Mouse (Mus musculus) forebrain, embryonic 11.5 days (tissue): ENCODE results near the gene Grasp. TPM values are rescaled to one million over a fixed set of nuclear protein-coding genes. Genes with fewer than 3 reads are reported as not detected.

Experiments
- ATAC-seq: fragments of 200-750 bp; cut with Nextera tagmentation; replicated peaks from 2 replicates; pipeline ENCODE4 v1.8.0; 2017; ENCODE audit warnings: moderate TSS enrichment; ENCODE audit not compliant: low FRiP score
- DNase-seq: peaks from one replicate; pipeline ENCODE4 v3.0.0-alpha.2; 2017; ENCODE audit warnings: low spot score
- H3K27ac ChIP-seq: fragments of 300-500 bp; sonication (generic); 2 replicates; pipeline ENCODE4 v1.5.1; 2014; ENCODE audit warnings: low read depth, low read length
- H3K27me3 ChIP-seq: fragments of 300-500 bp; sonication (generic); 2 replicates; pipeline ENCODE4 v1.6.1; 2014; ENCODE audit warnings: mild to moderate bottlenecking, low read length, mixed read lengths; ENCODE audit not compliant: control insufficient read depth, insufficient read depth
- H3K36me3 ChIP-seq: fragments of 300-500 bp; sonication (generic); 2 replicates; pipeline ENCODE4 v1.6.1; 2014; ENCODE audit warnings: mild to moderate bottlenecking, low read length, moderate library complexity, mixed read lengths; ENCODE audit not compliant: control insufficient read depth, insufficient read depth
- H3K4me1 ChIP-seq: fragments of 300-500 bp; sonication (generic); replicated peaks from 2 replicates; pipeline ENCODE4 v1.6.1; 2014; ENCODE audit warnings: low read length, mixed read lengths; ENCODE audit not compliant: control insufficient read depth, insufficient read depth
- H3K4me2 ChIP-seq: fragments of 300-500 bp; sonication (generic); 2 replicates; pipeline ENCODE4 v1.6.1; 2014; ENCODE audit warnings: low read depth, mild to moderate bottlenecking, low read length, moderate library complexity, mixed read lengths; ENCODE audit not compliant: severe bottlenecking
- H3K4me3 ChIP-seq: fragments of 300-500 bp; sonication (generic); 2 replicates; pipeline ENCODE4 v1.5.1; 2014; ENCODE audit warnings: low read depth, low read length
- H3K9ac ChIP-seq: fragments of 300-500 bp; sonication (generic); 2 replicates; pipeline ENCODE4 v1.6.1; 2014; ENCODE audit warnings: low read length
- H3K9me3 ChIP-seq: fragments of 300-500 bp; sonication (generic); 2 replicates; pipeline ENCODE4 v1.6.1; 2016; ENCODE audit warnings: low read length, mixed read lengths; ENCODE audit not compliant: control insufficient read depth
- WGBS: fragments of 180-500 bp; shearing (Covaris S2); extraction: QIAGEN DNeasy Blood & Tissue Kit; methylation state at CpG from one replicate; pipeline ENCODE4 v1.1.7; 2014; 5-methylcytosine and 5-hydroxymethylcytosine counted together
- polyA plus RNA-seq: library from polyadenylated mRNA; unstranded; fragments of >200 nt; fragmentation: Nextera tagmentation; extraction: Ambion mirVana; gene quantifications from 2 replicates; pipeline ENCODE4 v1.2.1, GENCODE M21; 2014

Gene Grasp
- polyA plus RNA-seq, 1 experiment from 2014 or later: 4.6 TPM

DNA sequence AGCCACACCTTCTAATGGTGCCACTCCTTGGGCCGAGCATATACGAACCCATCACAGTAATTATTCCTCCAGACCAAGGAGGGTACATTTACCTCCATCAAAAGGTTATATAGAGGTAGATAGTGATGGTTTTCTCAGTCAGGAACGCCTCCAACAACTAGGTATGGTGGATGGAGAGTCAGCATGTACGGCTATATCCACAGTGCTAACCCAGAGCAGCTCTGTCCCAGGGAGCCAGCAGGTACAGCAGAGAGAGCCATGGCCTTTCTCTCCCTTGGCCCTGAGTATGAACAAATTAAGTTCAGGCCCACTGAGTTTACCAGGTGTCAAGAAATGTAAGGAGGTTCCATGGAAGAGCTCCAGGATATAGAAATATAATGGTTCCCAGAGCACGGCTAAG is 27.9 kb downstream of the Grasp start:
- Histone ChIP-seq H3K4me3 (no peak overlapping the region), H3K27me3 (no peaks in the 10 kb centered on the region), H3K4me1 (peaks cover 4% of the 10 kb centered on the region; the same call in 1 of the 2 replicates), H3K9ac (no peak overlapping the region), H3K9me3 (no peaks in the 10 kb centered on the region), H3K36me3 (no peaks in the 10 kb centered on the region), H3K27ac (no peak overlapping the region), H3K4me2 (no peak overlapping the region)
- WGBS: 92% methylated on average over 5 of the region's 5 CpGs
- no peak for ATAC-seq
- no peak for DNase-seq

- no peaks in the 10 kb centered on the region for H3K27me3 ChIP-seq
- no peak overlapping the region for H3K27ac ChIP-seq
- no peaks in the 10 kb centered on the region for H3K9me3 ChIP-seq
- no peak overlapping the region for H3K4me2 ChIP-seq
- 83% methylated on average over 6 of the region's 6 CpGs for WGBS
- H3K9ac ChIP-seq: no peak overlapping the region
- ATAC-seq (no peak), DNase-seq (no peak)
- no peak overlapping the region for H3K4me3 ChIP-seq
- peaks cover 3% of the 10 kb centered on the region; the same call in 1 of the 2 replicates for H3K4me1 ChIP-seq
- no peaks in the 10 kb centered on the region for H3K36me3 ChIP-seq
Observed at GRCm38 (mm10) chr15:101252614-101253013, 28.6 kb downstream of the Grasp start.

GRCm38 (mm10) chr15:101253563-101253885 is 29.5 kb downstream of the Grasp start:
- Histone ChIP-seq H3K27ac (no peak overlapping the region), H3K9me3 (no peaks in the 10 kb centered on the region), H3K4me3 (peak overlapping the region; percentile 62), H3K36me3 (no peaks in the 10 kb centered on the region), H3K27me3 (no peaks in the 10 kb centered on the region), H3K4me1 (peaks cover 3% of the 10 kb centered on the region; the same call in 1 of the 2 replicates), H3K9ac (peak overlapping the region; percentile 74), H3K4me2 (peak overlapping the region; percentile 98)
- DNase-seq: no peak
- 36% methylated on average over 3 of the region's 3 CpGs for WGBS
- ATAC-seq: peak; percentile 39; the same call in 1 of the 2 replicates

GRCm38 (mm10) chr15:101253886-101254795 is 30.2 kb downstream of the Grasp start, which contains the start of gene Nr4a1:
Gene Nr4a1, plus strand, starts transcription at chr15:101254269.
- Histone ChIP-seq H3K4me3 (peak within 1 kb of the TSS; percentile 62), H3K4me1 (peaks cover 3% of the 10 kb centered on the region; the same call in 1 of the 2 replicates), H3K27ac (no peak within 1 kb of the TSS), H3K36me3 (no peaks in the 10 kb centered on the region), H3K9ac (peak within 1 kb of the TSS; percentile 74), H3K27me3 (no peaks in the 10 kb centered on the region), H3K4me2 (peak within 1 kb of the TSS; percentile 98), H3K9me3 (no peaks in the 10 kb centered on the region)
- ATAC-seq (peak; percentile 71), DNase-seq (peak; percentile 80)
- WGBS: 2% methylated on average over 82 of the region's 82 CpGs

DNA sequence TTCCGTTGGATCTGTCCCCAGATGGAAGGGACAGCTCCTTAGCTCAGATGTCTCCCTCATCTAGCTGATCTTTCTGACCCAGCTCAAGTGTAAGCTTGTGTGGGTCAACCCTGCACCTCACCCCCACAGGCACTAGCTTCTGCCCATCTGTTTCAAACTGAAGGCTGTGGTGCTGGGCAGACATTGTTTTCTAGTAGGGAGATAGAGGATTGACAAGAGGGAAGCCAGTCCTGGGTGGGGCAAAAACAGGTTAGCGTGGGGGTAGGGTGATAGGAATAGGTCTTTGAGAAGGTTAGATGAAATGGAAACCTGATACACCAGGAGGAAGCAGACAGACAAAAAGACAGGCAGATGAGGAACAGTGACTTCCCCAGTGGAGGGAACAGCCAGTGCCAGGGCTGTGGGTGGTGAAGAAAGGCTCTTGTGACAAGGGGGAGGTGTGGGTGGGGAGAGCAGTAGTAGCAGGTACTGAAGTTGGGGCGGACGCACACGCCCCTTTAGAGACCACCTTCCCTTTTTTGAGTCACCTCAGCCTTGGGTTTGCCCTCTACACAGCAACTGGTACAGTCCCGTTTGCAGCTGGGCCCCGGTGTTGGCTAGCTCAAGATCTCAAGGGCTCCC is 32.0 kb downstream of the Grasp start:
- Histone ChIP-seq H3K27me3 (no peaks in the 10 kb centered on the region), H3K4me2 (no peak overlapping the region), H3K27ac (no peak overlapping the region), H3K9ac (no peak overlapping the region), H3K4me1 (peaks cover 3% of the 10 kb centered on the region; the same call in 1 of the 2 replicates), H3K36me3 (no peaks in the 10 kb centered on the region), H3K9me3 (no peaks in the 10 kb centered on the region), H3K4me3 (no peak overlapping the region)
- WGBS: 92% methylated on average over 7 of the region's 7 CpGs
- ATAC-seq (no peak), DNase-seq (no peak)

GRCm38 (mm10) chr15:101256463-101257206 is 32.6 kb downstream of the Grasp start:
- no peak overlapping the region for H3K4me2 ChIP-seq
- no peaks in the 10 kb centered on the region for H3K36me3 ChIP-seq
- ATAC-seq: no peak
- 81% methylated on average over 14 of the region's 14 CpGs for WGBS
- H3K9me3 ChIP-seq: no peaks in the 10 kb centered on the region
- H3K9ac ChIP-seq: no peak overlapping the region
- H3K4me3 ChIP-seq: no peak overlapping the region
- H3K4me1 ChIP-seq: peaks cover 3% of the 10 kb centered on the region; the same call in 1 of the 2 replicates
- no peak overlapping the region for H3K27ac ChIP-seq
- DNase-seq: no peak
- H3K27me3 ChIP-seq: no peaks in the 10 kb centered on the region

DNA sequence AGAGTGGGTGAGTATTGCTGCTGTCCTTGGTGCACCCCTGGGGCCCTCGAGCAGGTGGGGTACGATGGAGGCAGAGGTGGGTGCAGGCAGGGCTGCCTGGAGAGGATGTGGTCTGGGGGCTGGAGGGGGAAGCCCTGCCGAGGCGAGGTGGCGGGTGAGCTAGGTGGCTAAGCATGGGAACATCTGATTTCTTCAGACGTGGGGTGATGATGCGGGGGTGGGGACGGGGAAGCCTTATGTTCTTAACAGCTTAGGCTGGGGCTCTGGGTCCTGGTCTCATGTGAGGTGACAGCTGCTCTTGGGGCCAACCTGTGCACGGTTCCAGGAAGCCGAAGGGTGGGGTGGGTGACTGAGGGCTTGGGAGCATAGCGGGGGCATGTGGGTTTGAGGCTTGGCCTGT is 34.4 kb downstream of the Grasp start:
- no peak for ATAC-seq
- 84% methylated on average over 11 of the region's 11 CpGs for WGBS
- Histone ChIP-seq H3K9ac (no peak overlapping the region), H3K4me2 (no peak overlapping the region), H3K27ac (no peak overlapping the region), H3K36me3 (no peaks in the 10 kb centered on the region), H3K9me3 (no peaks in the 10 kb centered on the region), H3K4me1 (peaks cover 3% of the 10 kb centered on the region; the same call in 1 of the 2 replicates), H3K27me3 (no peaks in the 10 kb centered on the region), H3K4me3 (no peak overlapping the region)
- no peak for DNase-seq

DNA sequence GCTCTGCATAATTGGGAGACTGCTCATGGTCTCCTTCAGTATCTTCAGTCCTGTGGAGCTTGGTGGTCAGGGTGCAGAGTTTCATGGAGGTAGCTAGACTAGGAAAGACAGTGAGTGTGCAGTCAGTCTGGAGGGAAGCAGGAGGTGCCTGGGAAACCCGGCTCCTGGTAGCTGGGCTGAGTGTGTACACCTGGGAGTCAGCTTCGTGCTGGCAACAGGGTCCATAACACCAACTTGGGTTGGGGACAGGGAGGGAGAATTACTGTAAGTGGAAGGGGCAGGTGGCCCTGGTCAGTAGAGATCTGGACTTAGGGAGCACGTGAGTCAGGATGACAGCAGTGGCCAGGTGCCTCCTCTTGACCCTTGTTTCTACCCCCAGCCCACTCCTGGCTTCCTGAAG is 35.9 kb downstream of the Grasp start:
- Histone ChIP-seq H3K27me3 (no peaks in the 10 kb centered on the region), H3K4me1 (no peaks in the 10 kb centered on the region), H3K4me2 (no peak overlapping the region), H3K27ac (no peak overlapping the region), H3K9ac (no peak overlapping the region), H3K36me3 (no peaks in the 10 kb centered on the region), H3K9me3 (no peaks in the 10 kb centered on the region), H3K4me3 (no peak overlapping the region)
- ATAC-seq: no peak
- WGBS: 84% methylated on average over 3 of the region's 3 CpGs
- no peak for DNase-seq
